ENCODE assay signal across 24 mouse cellular contexts in genomic region chr8:86224851-86225250, GRCm38 (mm10).
DNase-seq lines count a peak whose midpoint lies in the region; ATAC-seq and TF ChIP-seq lines count a peak whose summit lies in the region.
"Had no signal": no experiment of that assay in that cellular context is flagged by ENCODE, and none has a peak within 500 bp of the region (broad histone marks: within the 10 kb centered on the region; RNA-seq: fewer than 3 reads in every experiment).

No protein-coding gene starts in this region.

- TF ChIP-seq CTCF in brain, embryonic 14.5 days (IDR thresholded peaks at IDR 0.05; ENCODE audit: borderline replicate concordance, extremely low read depth, insufficient read depth, insufficient read length) = no peak
- TF ChIP-seq CTCF in lung, postnatal 0 days (IDR thresholded peaks at IDR 0.05) = no peak

- no peak overlapping the region for H3K27ac ChIP-seq in lung, postnatal 0 days (ENCODE audit: low read length)
- H3K27ac ChIP-seq: heart, embryonic 15.5 days; hindbrain, embryonic 10.5 days; kidney, embryonic 15.5 days; limb, embryonic 15.5 days; liver, embryonic 14.5 days; lung, embryonic 15.5 days; macrophage had no signal

- peak; percentile 66 for DNase-seq in heart, adult 11 months
- no peak for DNase-seq in heart, postnatal 25 days (ENCODE audit: low spot score)
- DNase-seq in brain, embryonic 14.5 days (ENCODE audit: low read depth) = peak; percentile 53
- DNase-seq in cerebellum, adult 18-20 months = peak; percentile 70 to 80
- peak; percentile 68 to 76 for DNase-seq in cerebellum, postnatal 14 days
- no peak for DNase-seq in layer of hippocampus, adult 8-10 months (ENCODE audit: low spot score in 2 of 2)
- DNase-seq in embryo, embryonic 11 days = no peak
- DNase-seq in lung, postnatal 0 days (ENCODE audit: low spot score) = no peak
- DNase-seq: adrenal gland, postnatal 14 days; B cell, adult 2 months; gastrocnemius, postnatal 36 days; kidney, adult 11 months; kidney, postnatal 36 days; thymus, postnatal 14 days had no signal

- WGBS in lung, postnatal 0 days = 56% methylated on average over 4 of the region's 4 CpGs

- intact Hi-C loops in heart, postnatal 25 days (cut with DNase I) = no loop called here

- no peak for ATAC-seq in lung, postnatal 0 days
- ATAC-seq: midbrain, embryonic 16.5 days had no signal

- H3K4me3 ChIP-seq in lung, postnatal 0 days (ENCODE audit: low read depth, low read length) = no peak overlapping the region
- H3K4me3 ChIP-seq: heart, embryonic 15.5 days; hindbrain, embryonic 10.5 days; kidney, embryonic 15.5 days; limb, embryonic 15.5 days; lung, embryonic 15.5 days had no signal

- no peak for TF ChIP-seq POLR2A in brain, embryonic 14.5 days (IDR thresholded peaks at IDR 0.05; ENCODE audit: borderline replicate concordance, extremely low read depth, insufficient read depth, insufficient read length, poor library complexity, severe bottlenecking)

- no peak for TF ChIP-seq EP300 in lung, postnatal 0 days (IDR thresholded peaks at IDR 0.05)

- no peaks in the 10 kb centered on the region for H3K27me3 ChIP-seq in lung, postnatal 0 days (replicated peaks; ENCODE audit: insufficient read depth, low read length)
- H3K27me3 ChIP-seq: CH12.LX; heart, embryonic 15.5 days; kidney, embryonic 15.5 days; limb, embryonic 15.5 days; lung, embryonic 15.5 days had no signal

- H3K4me1 ChIP-seq in lung, postnatal 0 days (ENCODE audit: insufficient read depth, low read depth, low read length) = no peaks in the 10 kb centered on the region
- H3K4me1 ChIP-seq: heart, embryonic 15.5 days; hindbrain, embryonic 10.5 days; kidney, embryonic 15.5 days; limb, embryonic 15.5 days; lung, embryonic 15.5 days had no signal

- H3K9ac ChIP-seq in lung, postnatal 0 days (replicated peaks; ENCODE audit: low read depth) = no peak overlapping the region
- H3K9ac ChIP-seq: heart, embryonic 15.5 days; kidney, embryonic 15.5 days; limb, embryonic 15.5 days; liver, embryonic 14.5 days; lung, embryonic 15.5 days had no signal

- H3K4me2 ChIP-seq in lung, postnatal 0 days (replicated peaks; ENCODE audit: low read depth, low read length) = no peak overlapping the region
- H3K4me2 ChIP-seq: heart, embryonic 15.5 days; kidney, embryonic 15.5 days; limb, embryonic 15.5 days; lung, embryonic 15.5 days had no signal

- H3K36me3 ChIP-seq in lung, postnatal 0 days (ENCODE audit: insufficient read depth, low read length) = no peaks in the 10 kb centered on the region
- H3K36me3 ChIP-seq: G1E; heart, embryonic 15.5 days; hindbrain, embryonic 10.5 days; kidney, embryonic 15.5 days; limb, embryonic 15.5 days; lung, embryonic 15.5 days had no signal

- no peaks in the 10 kb centered on the region for H3K9me3 ChIP-seq in lung, postnatal 0 days (ENCODE audit: low read length)
- H3K9me3 ChIP-seq: G1E; heart, embryonic 15.5 days; hindbrain, embryonic 10.5 days; kidney, embryonic 15.5 days; limb, embryonic 15.5 days; lung, embryonic 15.5 days had no signal

Comparison
In these comparisons a context has a peak if more than half of its experiments do, and no peak if none do; other contexts are left out.
1. DNase-seq: peak in heart, adult 11 months (single experiment), brain, embryonic 14.5 days (single experiment), cerebellum, adult 18-20 months (2 of 2) and cerebellum, postnatal 14 days (2 of 2); none in heart, postnatal 25 days (single experiment), layer of hippocampus, adult 8-10 months (0 of 2), embryo, embryonic 11 days (single experiment) and lung, postnatal 0 days (single experiment).